Mouse (Mus musculus) lung, embryonic 14.5 days (tissue): ENCODE measurements around the gene Hddc3. TPM values are rescaled to one million over a fixed set of nuclear protein-coding genes. Genes with fewer than 3 reads are reported as not detected.
"Not testable (repeated sequence)": the region's sequence is repeated elsewhere in the genome, so short reads cannot be mapped to it uniquely, and the experiment has no call there.

Experiments used
- ATAC-seq: fragments of 200-750 bp; cut with Nextera tagmentation; 2 replicates; pipeline ENCODE4 v1.8.0; 2017; ENCODE audit warnings: mild to moderate bottlenecking, moderate TSS enrichment, moderate library complexity; ENCODE audit not compliant: insufficient read depth
- DNase-seq: peaks from one replicate; pipeline ENCODE4 v3.0.0-alpha.2; 2015
- H3K27ac ChIP-seq: fragments of 300-500 bp; sonication (generic); 2 replicates; pipeline ENCODE4 v1.5.1; 2014; ENCODE audit warnings: low read depth, mild to moderate bottlenecking, moderate library complexity
- H3K27me3 ChIP-seq: fragments of 300-500 bp; sonication (generic); 2 replicates; pipeline ENCODE4 v1.6.1; 2014; ENCODE audit warnings: low read length, control low read depth; ENCODE audit not compliant: insufficient read depth
- H3K36me3 ChIP-seq: fragments of 300-500 bp; sonication (generic); 2 replicates; pipeline ENCODE4 v1.6.1; 2014; ENCODE audit warnings: control low read depth; ENCODE audit not compliant: insufficient read depth
- H3K4me1 ChIP-seq: fragments of 300-500 bp; sonication (generic); 2 replicates; pipeline ENCODE4 v1.6.1; 2014; ENCODE audit warnings: antibody characterized with exemption, control low read depth; ENCODE audit not compliant: insufficient read depth
- H3K4me2 ChIP-seq: fragments of 300-500 bp; sonication (generic); 2 replicates; pipeline ENCODE4 v1.6.1; 2014; ENCODE audit warnings: mild to moderate bottlenecking
- H3K4me3 ChIP-seq: fragments of 300-500 bp; sonication (generic); 2 replicates; pipeline ENCODE4 v1.5.1; 2014; ENCODE audit warnings: low read depth, low read length
- H3K9ac ChIP-seq: fragments of 300-500 bp; sonication (generic); 2 replicates; pipeline ENCODE4 v1.6.1; 2014
- H3K9me3 ChIP-seq: fragments of 300-500 bp; sonication (generic); 2 replicates; pipeline ENCODE4 v1.6.1; 2016; ENCODE audit warnings: low read depth, low read length, control low read depth
- CTCF ChIP-seq: IDR thresholded peaks from 2 replicates; pipeline ENCODE4 v1.5.1; 2016; ENCODE audit warnings: antibody characterized with exemption, low read depth
- WGBS: fragments of 180-500 bp; shearing (Covaris S2); extraction: QIAGEN DNeasy Blood & Tissue Kit; methylation state at CpG from one replicate; pipeline ENCODE4 v1.1.7; 2014; 5-methylcytosine and 5-hydroxymethylcytosine counted together
- polyA plus RNA-seq: library from polyadenylated mRNA; unstranded; fragments of >200 nt; fragmentation: Nextera tagmentation; extraction: Ambion mirVana; gene quantifications from 2 replicates; pipeline ENCODE4 v1.2.1, GENCODE M21; 2014

The Hddc3 gene
- polyA plus RNA-seq, 1 experiment from 2014 or later = 17.9 TPM

DNA sequence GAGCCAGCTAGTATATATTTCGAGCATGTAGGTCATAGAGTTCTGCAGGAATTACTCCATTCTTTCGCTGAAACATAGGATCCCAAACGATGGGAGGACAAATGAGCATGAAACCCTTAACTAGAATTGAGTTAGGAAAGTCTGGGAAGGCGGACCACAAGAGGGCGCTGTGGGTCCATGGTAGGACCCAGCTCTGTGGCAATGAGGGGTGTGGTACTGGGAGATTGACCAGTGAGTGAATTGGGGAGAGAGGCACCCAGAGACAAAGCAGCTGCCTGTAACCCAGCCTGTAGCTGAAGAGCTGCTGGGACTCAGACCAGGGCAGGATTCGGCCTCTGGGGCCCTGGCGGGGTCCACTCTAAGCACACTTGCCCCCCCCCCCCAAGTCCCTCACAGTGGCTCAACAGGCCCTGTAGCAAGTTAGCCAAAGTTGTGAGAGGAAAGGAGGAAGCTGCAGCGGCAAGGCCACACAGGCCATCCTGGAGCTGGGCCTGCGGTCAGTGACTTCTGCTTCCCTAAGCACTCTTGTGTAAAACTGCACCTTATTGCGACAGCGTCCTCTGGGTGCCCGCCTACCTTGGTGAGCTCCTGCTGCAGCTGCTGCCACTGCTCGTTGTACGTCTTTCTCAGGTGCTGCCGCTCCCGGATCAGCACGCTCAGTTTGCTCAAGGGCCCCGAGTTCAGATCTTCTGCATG lies 43.5 kb downstream of the Hddc3 start:
- peaks cover 4% of the 10 kb centered on the region; the same call in 1 of the 2 replicates for H3K4me1 ChIP-seq
- H3K36me3 ChIP-seq = peaks cover 27% of the 10 kb centered on the region
- 36% methylated on average over 18 of the region's 18 CpGs for WGBS
- 0 out of 2 replicates have a peak overlapping the region, but pooled peaks have one; percentile 11 for H3K9ac ChIP-seq
- H3K4me3 ChIP-seq = no peak overlapping the region
- no peaks in the 10 kb centered on the region for H3K27me3 ChIP-seq
- ATAC-seq = peak; percentile 82
- H3K9me3 ChIP-seq = no peaks in the 10 kb centered on the region
- peak; percentile 98 for TF ChIP-seq CTCF
- peak; percentile 97 for DNase-seq
- peak overlapping the region; percentile 60 for H3K4me2 ChIP-seq
- H3K27ac ChIP-seq = peak overlapping the region; percentile 22; the same call in 1 of the 2 replicates

DNA sequence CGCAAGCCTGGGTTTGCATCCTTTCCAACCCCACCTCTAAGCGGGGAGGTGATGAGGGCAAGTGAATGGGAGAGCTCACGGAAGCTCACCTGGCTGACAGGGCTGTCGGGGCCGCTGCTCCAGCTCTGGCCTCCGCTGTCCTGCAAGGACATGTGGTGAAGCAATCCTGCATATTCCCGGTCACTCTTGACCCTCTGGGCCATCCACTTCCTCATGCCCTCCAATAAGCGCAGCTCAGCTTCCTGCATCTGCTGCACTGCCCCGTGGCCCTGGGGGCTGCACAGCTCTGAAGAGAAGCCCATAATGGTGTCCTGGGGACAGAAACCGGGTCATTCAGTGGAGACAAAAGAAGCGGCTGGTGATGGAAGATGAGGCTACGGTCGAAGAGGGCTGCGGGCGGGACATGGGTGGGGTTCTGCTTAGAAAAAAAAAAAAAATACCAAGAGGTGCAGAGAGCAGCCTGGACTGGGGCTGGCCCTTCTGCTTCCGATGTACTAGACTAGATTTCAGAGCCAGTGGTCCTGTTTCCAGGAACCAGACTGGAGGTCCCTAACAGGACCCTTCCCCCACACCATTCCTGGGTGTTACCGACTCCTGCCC lies 44.2 kb downstream of the Hddc3 start:
- WGBS = 42% methylated on average over 17 of the region's 17 CpGs
- no peak for ATAC-seq

DNA sequence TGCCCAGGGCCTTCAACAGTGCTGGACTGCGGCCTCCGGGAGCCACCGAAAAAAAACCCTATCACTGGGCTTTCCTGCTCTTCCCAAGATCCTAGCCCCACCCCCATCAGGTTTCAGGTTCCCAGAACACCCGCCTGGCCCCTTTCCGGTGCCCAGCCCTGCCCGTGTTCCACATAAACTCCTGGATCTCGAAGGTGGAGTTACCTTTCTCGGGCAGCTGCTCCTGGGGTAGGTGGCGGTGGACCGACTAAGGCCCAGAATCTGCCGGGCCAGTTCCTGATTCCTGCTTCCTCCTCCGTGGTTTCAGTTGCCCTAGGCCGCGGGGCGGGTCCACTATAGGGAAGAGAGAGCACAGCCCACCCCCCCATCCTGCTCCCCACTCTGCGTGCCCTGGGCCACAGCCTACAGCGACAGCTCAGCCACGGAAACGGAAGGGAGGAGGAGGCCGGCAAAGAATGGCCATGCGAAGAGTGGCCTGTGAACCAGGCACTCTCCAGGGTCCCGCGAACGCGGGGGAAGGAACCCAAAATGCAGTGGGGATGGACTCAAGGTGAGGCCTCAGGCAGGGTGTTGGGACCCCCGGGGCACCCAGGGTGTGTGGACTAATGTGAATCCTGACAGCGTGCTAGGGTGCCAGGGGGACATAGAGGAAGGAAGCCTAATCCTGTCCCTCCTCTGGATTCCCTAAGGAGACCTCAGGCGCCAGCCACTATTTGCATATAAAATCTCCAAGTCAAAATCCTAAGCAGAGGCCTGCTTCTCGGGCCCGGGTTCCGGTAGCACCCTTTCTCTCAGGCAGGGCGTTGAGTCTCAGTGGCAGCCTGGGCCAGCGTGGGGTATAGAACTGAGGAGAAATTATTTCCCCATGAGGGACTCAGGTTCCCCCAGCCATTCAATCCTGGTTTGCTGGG lies 45.0 kb downstream of the Hddc3 start, which contains the start of gene Fes:
Gene Fes, minus strand, starts transcription at position 314 of the 911 bp plus-strand sequence.
- Histone ChIP-seq H3K27ac (peak within 1 kb of the TSS; percentile 78), H3K36me3 (peaks cover 39% of the 10 kb centered on the region), H3K9ac (peak within 1 kb of the TSS; percentile 61), H3K4me1 (peaks cover 4% of the 10 kb centered on the region; the same call in 1 of the 2 replicates), H3K4me3 (peak within 1 kb of the TSS; percentile 33), H3K27me3 (no peaks in the 10 kb centered on the region), H3K9me3 (no peaks in the 10 kb centered on the region), H3K4me2 (peak within 1 kb of the TSS; percentile 60)
- WGBS = 17% methylated on average over 33 of the region's 33 CpGs
- DNase-seq (peak; percentile 59), ATAC-seq (peak; percentile 22)
- no peak for TF ChIP-seq CTCF

More for the DNA sequence above, 44.2 kb downstream of the Hddc3 start:
- Histone ChIP-seq H3K4me3 (peak overlapping the region; percentile 33), H3K27me3 (no peaks in the 10 kb centered on the region), H3K4me2 (peak overlapping the region; percentile 60), H3K36me3 (peaks cover 35% of the 10 kb centered on the region), H3K9ac (peak overlapping the region; percentile 61), H3K9me3 (no peaks in the 10 kb centered on the region), H3K27ac (peak overlapping the region; percentile 78), H3K4me1 (peaks cover 4% of the 10 kb centered on the region; the same call in 1 of the 2 replicates)
- DNase-seq = peak; percentile 17
- no peak for TF ChIP-seq CTCF

DNA sequence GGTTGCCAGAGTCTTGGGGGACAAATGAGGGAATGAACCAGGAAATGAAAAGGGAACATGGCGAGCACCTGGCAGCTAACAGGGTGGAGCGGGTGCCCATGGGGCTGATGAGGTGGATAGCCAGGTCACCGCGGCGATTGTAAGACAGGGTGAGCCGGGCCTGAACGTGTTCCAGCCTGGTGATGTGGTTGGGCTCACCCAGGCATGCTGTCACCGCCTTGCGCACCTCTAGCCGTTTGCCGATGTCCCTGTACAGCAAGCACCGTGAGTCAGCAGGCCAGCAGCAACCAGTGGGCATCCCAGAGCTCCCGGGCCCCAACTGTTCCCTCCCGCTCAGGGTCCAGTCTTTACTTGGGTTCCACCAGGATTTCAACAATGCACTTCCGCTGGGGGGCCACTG lies 49.2 kb downstream of the Hddc3 start:
- Histone ChIP-seq H3K4me1 (peaks cover 4% of the 10 kb centered on the region; the same call in 1 of the 2 replicates), H3K4me2 (no peak overlapping the region), H3K27ac (no peak overlapping the region), H3K4me3 (no peak overlapping the region), H3K27me3 (no peaks in the 10 kb centered on the region), H3K36me3 (peaks cover 75% of the 10 kb centered on the region), H3K9me3 (no peaks in the 10 kb centered on the region), H3K9ac (no peak overlapping the region)
- 85% methylated on average over 15 of the region's 15 CpGs for WGBS
- TF ChIP-seq CTCF = no peak
- DNase-seq (no peak), ATAC-seq (no peak)

DNA sequence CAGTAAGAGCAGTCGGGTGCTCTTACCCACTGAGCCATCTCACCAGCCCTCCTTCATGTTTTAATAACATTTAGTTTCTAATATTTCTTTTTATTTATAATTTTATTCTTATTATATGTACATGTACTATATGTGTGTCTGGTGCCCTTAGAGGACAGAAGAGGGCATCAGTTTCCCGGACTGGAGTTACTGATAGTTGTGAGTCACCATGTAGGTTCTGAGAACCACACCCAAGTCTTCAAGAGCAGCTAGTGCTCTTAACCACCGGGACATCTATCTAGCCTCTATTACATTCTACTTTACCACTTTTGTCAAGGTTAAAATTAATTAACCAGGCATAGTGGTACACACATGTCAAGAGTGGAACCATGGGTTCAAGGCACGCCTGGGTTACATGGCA lies 51.7 kb downstream of the Hddc3 start:
- no peaks in the 10 kb centered on the region for H3K9me3 ChIP-seq
- H3K36me3 ChIP-seq = peaks cover 79% of the 10 kb centered on the region
- H3K27ac ChIP-seq = no peak overlapping the region
- DNase-seq (no peak), ATAC-seq (no peak)
- H3K27me3 ChIP-seq = no peaks in the 10 kb centered on the region
- H3K4me3 ChIP-seq = no peak overlapping the region
- no peak for TF ChIP-seq CTCF
- H3K4me2 ChIP-seq = no peak overlapping the region
- WGBS = 84% methylated on average over 4 of the region's 4 CpGs
- no peaks in the 10 kb centered on the region for H3K4me1 ChIP-seq
- no peak overlapping the region for H3K9ac ChIP-seq

DNA sequence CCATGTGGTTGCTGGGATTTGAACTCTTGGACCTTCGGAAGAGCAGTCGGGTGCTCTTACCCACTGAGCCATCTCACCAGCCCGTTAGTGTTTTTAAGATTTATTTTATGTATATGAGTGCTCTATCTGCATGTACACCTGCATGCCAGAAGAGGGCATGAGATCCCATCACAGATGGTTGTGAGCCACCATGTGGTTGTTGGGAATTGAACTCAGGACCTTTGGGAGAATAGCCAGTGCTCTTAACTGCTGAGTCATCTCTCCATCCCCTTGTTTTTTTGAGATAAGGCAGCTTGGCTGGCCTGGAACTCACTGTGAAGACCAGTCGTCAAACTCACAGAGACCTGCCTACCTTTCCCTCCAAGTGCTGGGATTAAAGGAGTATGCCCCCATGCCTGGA lies 53.5 kb downstream of the Hddc3 start:
- Histone ChIP-seq H3K4me1 (peaks cover 17% of the 10 kb centered on the region), H3K36me3 (peaks cover 61% of the 10 kb centered on the region)
- H3K27me3 ChIP-seq, H3K9me3 ChIP-seq, H3K4me2 ChIP-seq, ATAC-seq, DNase-seq, H3K9ac ChIP-seq, H3K4me3 ChIP-seq, H3K27ac ChIP-seq: not testable (repeated sequence)
- WGBS = 85% methylated on average over 4 of the region's 4 CpGs
- peak; percentile 40 for TF ChIP-seq CTCF

DNA sequence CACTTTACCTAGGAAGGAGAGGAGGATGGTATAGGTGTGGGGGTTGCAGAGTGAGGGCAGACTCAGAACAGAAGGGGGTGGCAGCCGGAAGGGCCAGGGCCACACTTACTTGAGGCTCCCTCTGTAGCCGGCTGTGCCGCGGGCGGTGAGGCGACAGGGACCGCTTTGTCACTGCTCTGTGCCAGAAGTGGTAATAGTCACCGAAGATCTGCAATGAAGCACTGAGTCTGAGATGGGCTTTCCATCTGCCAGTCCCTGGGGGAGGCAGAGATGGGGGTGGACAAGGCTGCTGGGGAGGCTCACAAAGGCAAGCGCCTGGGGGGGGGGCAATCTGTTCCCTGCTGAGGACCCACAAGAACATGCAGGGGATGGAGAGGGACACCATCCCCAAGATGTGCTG lies 55.1 kb downstream of the Hddc3 start:
- 94% methylated on average over 9 of the region's 9 CpGs for WGBS
- no peaks in the 10 kb centered on the region for H3K27me3 ChIP-seq
- peaks cover 18% of the 10 kb centered on the region for H3K4me1 ChIP-seq

More for the DNA sequence above, 55.1 kb downstream of the Hddc3 start:
- Histone ChIP-seq H3K9ac (no peak overlapping the region), H3K4me2 (no peak overlapping the region), H3K27ac (no peak overlapping the region), H3K4me3 (no peak overlapping the region), H3K36me3 (peaks cover 46% of the 10 kb centered on the region), H3K9me3 (no peaks in the 10 kb centered on the region)
- no peak for ATAC-seq
- no peak for DNase-seq
- no peak for TF ChIP-seq CTCF
